Mouse (Mus musculus): ENCODE measurements around the gene Slc6a6. TPM values are rescaled to one million over a fixed set of nuclear protein-coding genes. Genes with fewer than 3 reads are reported as not detected.
A peak's percentile ranks its signal among the peaks of the same experiment; 100 is the strongest.

Gene Slc6a6
- total and polyA plus RNA-seq, 3 experiments, result 54.6 to 90.0 TPM; not detected in 1

- TF ChIP-seq CTCF (IDR thresholded peaks at IDR 0.05 in 2 of 3, conservative IDR thresholded peaks at IDR 0.05 in 1 of 3; ENCODE audit: control insufficient read depth in 1 of 3, insufficient read depth in 1 of 3, low read depth in 2 of 3, low read length in 3 of 3, poor library complexity in 1 of 3, severe bottlenecking in 1 of 3), result no peak
Measured at GRCm38 (mm10) chr6:91754098-91754497, 70.2 kb downstream of the Slc6a6 start (continued).

- TF ChIP-seq MAFK (IDR thresholded peaks at IDR 0.05; ENCODE audit: borderline replicate concordance, low read depth, low read length), result no peak
- TF ChIP-seq MAX (IDR thresholded peaks at IDR 0.05; ENCODE audit: low read length), result no peak
- TF ChIP-seq TAL1 (IDR thresholded peaks at IDR 0.05; ENCODE audit: low read length), result no peak
- no peak for TF ChIP-seq ELF1 (IDR thresholded peaks at IDR 0.05; ENCODE audit: low read depth, low read length)
- no peak for TF ChIP-seq KAT2A (conservative IDR thresholded peaks at IDR 0.05; ENCODE audit: low read depth, low read length)
- no peak for TF ChIP-seq POLR2AphosphoS5 (IDR thresholded peaks at IDR 0.05; ENCODE audit: borderline replicate concordance, low read depth, low read length)
- no peak for TF ChIP-seq POLR2AphosphoS2 (IDR thresholded peaks at IDR 0.05; ENCODE audit: low read length)
- TF ChIP-seq MYC (IDR thresholded peaks at IDR 0.05; ENCODE audit: low read depth, low read length), result no peak
- no peak for TF ChIP-seq GABPA (IDR thresholded peaks at IDR 0.05; ENCODE audit: low read depth, low read length)
- no peak for TF ChIP-seq ETS1 (IDR thresholded peaks at IDR 0.05; ENCODE audit: low read depth, low read length)
- TF ChIP-seq RAD21 (IDR thresholded peaks at IDR 0.05; ENCODE audit: low read depth, low read length), result no peak
- no peak for TF ChIP-seq CHD1 (IDR thresholded peaks at IDR 0.05; ENCODE audit: low read depth, low read length)
- no peak for TF ChIP-seq MAZ (IDR thresholded peaks at IDR 0.05; ENCODE audit: low read depth, low read length)
- TF ChIP-seq RCOR1 (IDR thresholded peaks at IDR 0.05; ENCODE audit: low read depth, low read length), result no peak
- TF ChIP-seq ZKSCAN1 (IDR thresholded peaks at IDR 0.05; ENCODE audit: low read depth, low read length), result no peak
- no peak for TF ChIP-seq ZNF384 (IDR thresholded peaks at IDR 0.05; ENCODE audit: low read depth, low read length)
- DNase-seq (ENCODE audit: low read depth, low spot score), result no peak
- Histone ChIP-seq H3K4me1 (ENCODE audit: control insufficient read depth in 1 of 2, insufficient read depth in 2 of 2, low read length in 2 of 2) (no peaks in the 10 kb centered on the region), H3K9me3 (replicated peaks; ENCODE audit: insufficient read depth, low read length) (no peaks in the 10 kb centered on the region), H3K27ac (ENCODE audit: control insufficient read depth, low read depth, low read length) (no peak overlapping the region), H3K4me3 (ENCODE audit: control insufficient read depth in 1 of 2, insufficient read depth in 1 of 2, low read depth in 2 of 2, low read length in 2 of 2) (no peak overlapping the region), H3K9ac (ENCODE audit: control insufficient read depth, low read depth, low read length, poor library complexity, severe bottlenecking) (no peak overlapping the region), H3K36me3 (ENCODE audit: control insufficient read depth in 1 of 2, insufficient read depth in 2 of 2, low read length in 2 of 2) (no peaks in the 10 kb centered on the region; a peak in 1 of 4 replicates), H3K79me2 (ENCODE audit: control insufficient read depth, insufficient read depth, low read length, poor library complexity) (no peaks in the 10 kb centered on the region), H3K27me3 (ENCODE audit: control insufficient read depth in 1 of 2, insufficient read depth in 2 of 2, low read length in 2 of 2) (no peaks in the 10 kb centered on the region)
Measured at GRCm38 (mm10) chr6:91754845-91755244, 71.0 kb downstream of the Slc6a6 start.

- TF ChIP-seq TBP (IDR thresholded peaks at IDR 0.05; ENCODE audit: low read depth, low read length) (no peak), CTCF (IDR thresholded peaks at IDR 0.05 in 2 of 3, conservative IDR thresholded peaks at IDR 0.05 in 1 of 3; ENCODE audit: control insufficient read depth in 1 of 3, insufficient read depth in 1 of 3, low read depth in 2 of 3, low read length in 3 of 3, poor library complexity in 1 of 3, severe bottlenecking in 1 of 3) (peak in 2 of 3 experiments; percentile 4 to 5; a peak in 1 of 6 replicates), TAL1 (IDR thresholded peaks at IDR 0.05; ENCODE audit: low read length) (no peak), RAD21 (IDR thresholded peaks at IDR 0.05; ENCODE audit: low read depth, low read length) (no peak)
Measured at GRCm38 (mm10) chr6:91762051-91762742, 78.3 kb downstream of the Slc6a6 start.

More at GRCm38 (mm10) chr6:91762051-91762742, 78.3 kb downstream of the Slc6a6 start:
- Histone ChIP-seq H3K27ac (ENCODE audit: control insufficient read depth, low read depth, low read length) (no peak overlapping the region), H3K9ac (ENCODE audit: control insufficient read depth, low read depth, low read length, poor library complexity, severe bottlenecking) (no peak overlapping the region), H3K36me3 (ENCODE audit: control insufficient read depth in 1 of 2, insufficient read depth in 2 of 2, low read length in 2 of 2) (no peaks in the 10 kb centered on the region), H3K4me3 (ENCODE audit: control insufficient read depth in 1 of 2, insufficient read depth in 1 of 2, low read depth in 2 of 2, low read length in 2 of 2) (no peak overlapping the region), H3K4me1 (ENCODE audit: control insufficient read depth in 1 of 2, insufficient read depth in 2 of 2, low read length in 2 of 2) (no peaks in the 10 kb centered on the region), H3K79me2 (ENCODE audit: control insufficient read depth, insufficient read depth, low read length, poor library complexity) (no peaks in the 10 kb centered on the region), H3K27me3 (ENCODE audit: control insufficient read depth in 1 of 2, insufficient read depth in 2 of 2, low read length in 2 of 2) (no peaks in the 10 kb centered on the region; a peak in 2 of 4 replicates), H3K9me3 (replicated peaks; ENCODE audit: insufficient read depth, low read length) (no peaks in the 10 kb centered on the region)
- DNase-seq (ENCODE audit: low read depth, low spot score), result no peak
